Mouse (Mus musculus) kidney, postnatal 0 days (tissue): ENCODE results near the gene Ninj2. TPM values are rescaled to one million over a fixed set of nuclear protein-coding genes. Genes with fewer than 3 reads are reported as not detected.

Experiments used
- ATAC-seq: fragments of 200-750 bp; cut with Nextera tagmentation; replicated peaks from 2 replicates; pipeline ENCODE4 v1.8.0; 2017; ENCODE audit warnings: low read depth, moderate number of reproducible peaks, moderate TSS enrichment, moderate library complexity; ENCODE audit not compliant: low FRiP score
- DNase-seq: peaks from one replicate; pipeline ENCODE4 v3.0.0-alpha.2; 2016; ENCODE audit warnings: low spot score
- H3K27ac ChIP-seq: fragments of 300-500 bp; sonication (generic); 2 replicates; pipeline ENCODE4 v1.5.1; 2014; ENCODE audit warnings: mild to moderate bottlenecking
- H3K27me3 ChIP-seq: fragments of 300-500 bp; sonication (generic); 2 replicates; pipeline ENCODE4 v1.6.1; 2014; ENCODE audit warnings: low read length, mixed read lengths; ENCODE audit not compliant: insufficient read depth
- H3K36me3 ChIP-seq: fragments of 300-500 bp; sonication (generic); 2 replicates; pipeline ENCODE4 v1.6.1; 2014; ENCODE audit warnings: low read length, mixed read lengths; ENCODE audit not compliant: insufficient read depth
- H3K4me1 ChIP-seq: fragments of 300-500 bp; sonication (generic); replicated peaks from 2 replicates; pipeline ENCODE4 v1.6.1; 2014; ENCODE audit warnings: antibody characterized with exemption, low read length, mixed read lengths; ENCODE audit not compliant: insufficient read depth
- H3K4me2 ChIP-seq: fragments of 300-500 bp; sonication (generic); 2 replicates; pipeline ENCODE4 v1.6.1; 2014; ENCODE audit warnings: mild to moderate bottlenecking, low read length, moderate library complexity, mixed read lengths
- H3K4me3 ChIP-seq: fragments of 300-500 bp; sonication (generic); replicated peaks from 2 replicates; pipeline ENCODE4 v1.5.1; 2014; ENCODE audit warnings: low read depth, low read length
- H3K9ac ChIP-seq: fragments of 300-500 bp; sonication (generic); 2 replicates; pipeline ENCODE4 v1.6.1; 2014; ENCODE audit warnings: low read depth, low read length
- H3K9me3 ChIP-seq: fragments of 300-500 bp; sonication (generic); replicated peaks from 2 replicates; pipeline ENCODE4 v1.6.1; 2016; ENCODE audit warnings: low read length, inconsistent platforms, mixed read lengths
- CTCF ChIP-seq: IDR thresholded peaks from 2 replicates; pipeline ENCODE4 v1.5.1; 2016; ENCODE audit warnings: antibody characterized with exemption, low read depth, mild to moderate bottlenecking, moderate library complexity
- WGBS: fragments of 180-500 bp; shearing (Covaris S2); extraction: QIAGEN DNeasy Blood & Tissue Kit; methylation state at CpG from one replicate; pipeline ENCODE4 v1.1.7; 2014; 5-methylcytosine and 5-hydroxymethylcytosine counted together
- polyA plus RNA-seq: library from polyadenylated mRNA; unstranded; fragments of >200 nt; fragmentation: Nextera tagmentation; extraction: Ambion mirVana; gene quantifications from 2 replicates; pipeline ENCODE4 v1.2.1, GENCODE M21; 2015

Gene Ninj2
- polyA plus RNA-seq, 1 experiment from 2014 or later: not detected

GRCm38 (mm10) chr6:120225355-120225754 lies 132.2 kb downstream of the Ninj2 start:
- Histone ChIP-seq H3K27me3 (no peaks in the 10 kb centered on the region), H3K9me3 (no peaks in the 10 kb centered on the region), H3K27ac (no peak overlapping the region), H3K4me2 (no peak overlapping the region), H3K9ac (no peak overlapping the region), H3K4me1 (no peaks in the 10 kb centered on the region; the same call in 1 of the 2 replicates), H3K4me3 (no peak overlapping the region), H3K36me3 (no peaks in the 10 kb centered on the region)
- DNase-seq (peak; percentile 37), ATAC-seq (no peak)
- WGBS: 67% methylated on average over 6 of the region's 6 CpGs
- peak; percentile 36; the same call in 1 of the 2 replicates for TF ChIP-seq CTCF

- H3K4me1 ChIP-seq: no peaks in the 10 kb centered on the region; the same call in 1 of the 2 replicates
- ATAC-seq (no peak), DNase-seq (no peak)
- 75% methylated on average over 7 of the region's 7 CpGs for WGBS
- H3K9me3 ChIP-seq: no peaks in the 10 kb centered on the region
- H3K36me3 ChIP-seq: no peaks in the 10 kb centered on the region
- H3K4me3 ChIP-seq: no peak overlapping the region
- no peak for TF ChIP-seq CTCF
- H3K4me2 ChIP-seq: no peak overlapping the region
- no peaks in the 10 kb centered on the region for H3K27me3 ChIP-seq
- no peak overlapping the region for H3K27ac ChIP-seq
- H3K9ac ChIP-seq: no peak overlapping the region
Measured at GRCm38 (mm10) chr6:120227068-120227467, 133.9 kb downstream of the Ninj2 start.

GRCm38 (mm10) chr6:120229806-120230205 lies 136.7 kb downstream of the Ninj2 start:
- TF ChIP-seq CTCF: no peak
- 51% methylated on average over 7 of the region's 7 CpGs for WGBS
- Histone ChIP-seq H3K9me3 (no peaks in the 10 kb centered on the region), H3K4me1 (no peaks in the 10 kb centered on the region; the same call in 1 of the 2 replicates), H3K36me3 (no peaks in the 10 kb centered on the region), H3K27ac (no peak overlapping the region), H3K4me2 (no peak overlapping the region), H3K27me3 (no peaks in the 10 kb centered on the region), H3K4me3 (no peak overlapping the region), H3K9ac (no peak overlapping the region)
- DNase-seq (no peak), ATAC-seq (no peak)

- Histone ChIP-seq H3K4me3 (no peak overlapping the region), H3K9ac (no peak overlapping the region), H3K4me2 (no peak overlapping the region), H3K9me3 (no peaks in the 10 kb centered on the region), H3K27ac (no peak overlapping the region), H3K36me3 (no peaks in the 10 kb centered on the region), H3K27me3 (no peaks in the 10 kb centered on the region), H3K4me1 (no peaks in the 10 kb centered on the region; the same call in 1 of the 2 replicates)
- ATAC-seq: no peak
- no peak for TF ChIP-seq CTCF
- 18% methylated on average over 1 of the region's 1 CpGs for WGBS
- DNase-seq: no peak
Measured at GRCm38 (mm10) chr6:120230441-120230840, 137.3 kb downstream of the Ninj2 start.

GRCm38 (mm10) chr6:120232885-120233284 lies 139.7 kb downstream of the Ninj2 start:
- Histone ChIP-seq H3K4me2 (no peak overlapping the region), H3K27me3 (no peaks in the 10 kb centered on the region), H3K9me3 (no peaks in the 10 kb centered on the region), H3K36me3 (no peaks in the 10 kb centered on the region), H3K27ac (no peak overlapping the region), H3K4me1 (no peaks in the 10 kb centered on the region), H3K4me3 (no peak overlapping the region), H3K9ac (no peak overlapping the region)
- no peak for TF ChIP-seq CTCF
- 82% methylated on average over 6 of the region's 6 CpGs for WGBS
- no peak for ATAC-seq
- DNase-seq: no peak

- Histone ChIP-seq H3K4me3 (no peak overlapping the region), H3K4me2 (no peak overlapping the region), H3K27me3 (no peaks in the 10 kb centered on the region), H3K9me3 (no peaks in the 10 kb centered on the region), H3K36me3 (no peaks in the 10 kb centered on the region), H3K27ac (no peak overlapping the region), H3K9ac (no peak overlapping the region), H3K4me1 (no peaks in the 10 kb centered on the region)
- ATAC-seq: 0 out of 2 replicates have a peak, but pooled peaks have one; percentile 44
- DNase-seq: peak; percentile 28
- 26% methylated on average over 7 of the region's 7 CpGs for WGBS
- TF ChIP-seq CTCF: no peak
Measured at GRCm38 (mm10) chr6:120235874-120236273, 142.7 kb downstream of the Ninj2 start.

- TF ChIP-seq CTCF: no peak
- WGBS: 64% methylated on average over 5 of the region's 5 CpGs
- DNase-seq (no peak), ATAC-seq (no peak)
- Histone ChIP-seq H3K4me1 (peaks cover 4% of the 10 kb centered on the region; the same call in 1 of the 2 replicates), H3K27me3 (no peaks in the 10 kb centered on the region), H3K9me3 (no peaks in the 10 kb centered on the region), H3K9ac (no peak overlapping the region), H3K4me2 (no peak overlapping the region), H3K27ac (no peak overlapping the region; the same call in 1 of the 2 replicates), H3K4me3 (no peak overlapping the region), H3K36me3 (no peaks in the 10 kb centered on the region)
Measured at GRCm38 (mm10) chr6:120240461-120240860, 147.3 kb downstream of the Ninj2 start.
